Mouse (Mus musculus) CH12.LX (cell line): ENCODE data around the gene Ywhag. TPM values are rescaled to one million over a fixed set of nuclear protein-coding genes. Genes with fewer than 3 reads are reported as not detected.

ENCODE experiments used
- DNase-seq: peaks from one replicate; pipeline ENCODE4 v3.0.0-alpha.2; 2013; ENCODE audit errors: extremely low read depth
- H3K27ac ChIP-seq: 2 replicates; pipeline ENCODE4 v1.5.1; 2012; ENCODE audit warnings: low read depth, mild to moderate bottlenecking, control low read depth, moderate library complexity; ENCODE audit not compliant: insufficient read depth
- H3K27me3 ChIP-seq: replicated peaks from 2 replicates; pipeline ENCODE3; 2012; ENCODE audit warnings: inconsistent platforms
- H3K36me3 ChIP-seq, 2 experiments: replicated peaks in 1 of 2; 2 replicates each; pipeline versions ENCODE3 to v1.6.1; 2012; ENCODE audit warnings: inconsistent platforms in 1 of 2, low read length in 1 of 2, mild to moderate bottlenecking in 1 of 2, mixed read lengths in 1 of 2, moderate library complexity in 1 of 2; ENCODE audit not compliant: control insufficient read depth in 1 of 2, insufficient read depth in 1 of 2
- H3K4me1 ChIP-seq, 2 experiments: 2 replicates each; pipeline ENCODE4 v1.6.1; 2012; ENCODE audit warnings: inconsistent platforms in 1 of 2, moderate library complexity in 1 of 2; ENCODE audit not compliant: insufficient read depth in 2 of 2, control insufficient read depth in 1 of 2
- H3K4me2 ChIP-seq: 2 replicates; pipeline ENCODE4 v1.6.1; 2012; ENCODE audit warnings: low read depth, mild to moderate bottlenecking, control low read depth; ENCODE audit not compliant: poor library complexity, insufficient read depth, severe bottlenecking
- H3K4me3 ChIP-seq, 3 experiments: fragments of 150-350 bp in 1 of 3; sonication (generic) in 1 of 3; replicated peaks in 1 of 3; 2 replicates each; pipeline versions ENCODE3 to v1.5.1; 2011 to 2012; ENCODE audit warnings: low read depth in 2 of 3, low read length in 2 of 3, mild to moderate bottlenecking in 2 of 3, moderate library complexity in 2 of 3, control low read depth in 1 of 3, improper control_type of control experiment in 1 of 3, inconsistent platforms in 1 of 3, mixed read lengths in 1 of 3; ENCODE audit not compliant: poor library complexity in 1 of 3
- H3K79me2 ChIP-seq: replicated peaks from 2 replicates; pipeline ENCODE4 v1.6.1; 2012; ENCODE audit warnings: mild to moderate bottlenecking, moderate library complexity; ENCODE audit not compliant: control insufficient read depth, poor library complexity, insufficient read depth, severe bottlenecking; ENCODE audit errors: extremely low read depth
- H3K9ac ChIP-seq: 2 replicates; pipeline ENCODE4 v1.6.1; 2012; ENCODE audit warnings: low read depth, mild to moderate bottlenecking, control low read depth, moderate library complexity; ENCODE audit not compliant: insufficient read depth
- H3K9me3 ChIP-seq: replicated peaks from 2 replicates; pipeline ENCODE3; 2012; ENCODE audit warnings: low read length, inconsistent platforms, mixed read lengths
- CHD2 ChIP-seq: IDR thresholded peaks from 2 replicates; pipeline ENCODE4 v1.6.1; 2011; ENCODE audit warnings: low read length, improper control_type of control experiment
- CTCF ChIP-seq, 2 experiments: IDR thresholded peaks in 1 of 2; conservative IDR thresholded peaks in 1 of 2; 2 replicates each; pipeline ENCODE4 v1.5.1; 2011 to 2012; ENCODE audit warnings: low read depth in 2 of 2, low read length in 2 of 2, improper control_type of control experiment in 1 of 2, inconsistent platforms in 1 of 2, mild to moderate bottlenecking in 1 of 2, moderate library complexity in 1 of 2
- ETS1 ChIP-seq: conservative IDR thresholded peaks from 2 replicates; pipeline ENCODE4 v1.6.1; 2012; ENCODE audit warnings: low read depth, mild to moderate bottlenecking, inconsistent platforms, low read length, improper control_type of control experiment, moderate library complexity
- GABPA ChIP-seq: IDR thresholded peaks from 2 replicates; pipeline ENCODE4 v1.6.1; 2012; ENCODE audit warnings: low read depth, low read length, improper control_type of control experiment, inconsistent platforms; ENCODE audit not compliant: insufficient replicate concordance
- IRF4 ChIP-seq: IDR thresholded peaks from 2 replicates; pipeline ENCODE4 v1.6.1; 2014; ENCODE audit warnings: low read depth, mild to moderate bottlenecking, inconsistent platforms, low read length, improper control_type of control experiment
- KAT2A ChIP-seq: IDR thresholded peaks from 2 replicates; pipeline ENCODE4 v1.6.1; 2012; ENCODE audit warnings: low read length, improper control_type of control experiment, inconsistent platforms; ENCODE audit not compliant: insufficient replicate concordance
- MAFK ChIP-seq: IDR thresholded peaks from 2 replicates; pipeline ENCODE4 v1.6.1; 2011; ENCODE audit warnings: low read length, improper control_type of control experiment; ENCODE audit not compliant: insufficient replicate concordance
- MAZ ChIP-seq: IDR thresholded peaks from 2 replicates; pipeline ENCODE4 v1.6.1; 2012; ENCODE audit warnings: low read depth, mild to moderate bottlenecking, inconsistent platforms, low read length, improper control_type of control experiment, moderate library complexity
- MYC ChIP-seq: IDR thresholded peaks from 2 replicates; pipeline ENCODE4 v1.6.1; 2011; ENCODE audit warnings: low read depth, mild to moderate bottlenecking, improper control_type of control experiment, low read length
- NELFE ChIP-seq: IDR thresholded peaks from 2 replicates; pipeline ENCODE4 v1.6.1; 2011; ENCODE audit warnings: low read depth, low read length, improper control_type of control experiment
- NRF1 ChIP-seq: IDR thresholded peaks from 2 replicates; pipeline ENCODE4 v1.6.1; 2014; ENCODE audit warnings: low read depth, mild to moderate bottlenecking, inconsistent platforms, low read length, improper control_type of control experiment, moderate library complexity
- PAX5 ChIP-seq: IDR thresholded peaks from 2 replicates; pipeline ENCODE4 v1.6.1; 2012; ENCODE audit warnings: low read length, inconsistent platforms, mixed read lengths
- RAD21 ChIP-seq: IDR thresholded peaks from 2 replicates; pipeline ENCODE4 v1.6.1; 2011; ENCODE audit warnings: low read depth, mild to moderate bottlenecking, low read length, improper control_type of control experiment, moderate library complexity
- RCOR1 ChIP-seq: conservative IDR thresholded peaks from 2 replicates; pipeline ENCODE4 v1.6.1; 2012; ENCODE audit warnings: low read depth, mild to moderate bottlenecking, inconsistent platforms, low read length, improper control_type of control experiment
- SIN3A ChIP-seq: IDR thresholded peaks from 2 replicates; pipeline ENCODE4 v1.6.1; 2012; ENCODE audit warnings: low read length, improper control_type of control experiment, inconsistent platforms
- SMC3 ChIP-seq: IDR thresholded peaks from 2 replicates; pipeline ENCODE4 v1.6.1; 2011; ENCODE audit warnings: low read depth, low read length, improper control_type of control experiment
- TBP ChIP-seq: conservative IDR thresholded peaks from 2 replicates; pipeline ENCODE4 v1.6.1; 2011; ENCODE audit warnings: low read depth, low read length, improper control_type of control experiment
- UBTF ChIP-seq: IDR thresholded peaks from 2 replicates; pipeline ENCODE4 v1.6.1; 2012; ENCODE audit warnings: low read depth, mild to moderate bottlenecking, inconsistent platforms, low read length, improper control_type of control experiment, moderate library complexity
- USF1 ChIP-seq: IDR thresholded peaks from 2 replicates; pipeline ENCODE4 v1.6.1; 2014; ENCODE audit warnings: low read depth, mild to moderate bottlenecking, inconsistent platforms, low read length, improper control_type of control experiment
- ZNF384 ChIP-seq: IDR thresholded peaks from 2 replicates; pipeline ENCODE4 v1.6.1; 2012; ENCODE audit warnings: low read depth, low read length, improper control_type of control experiment, inconsistent platforms
- dilution Hi-C: fragments of 300-500 bp; cut with MboI; formaldehyde crosslinking; loops from 2 replicates; pipeline ENCODE4 v1.14.3; 2020; ENCODE audit warnings: low sequenced_read_pairs; ENCODE audit not compliant: extremely low pct_unique_long_range_greater_than_20kb, extremely low pct_ligation_motif_present
- in situ Hi-C: fragments of 300-500 bp; cut with MboI; formaldehyde crosslinking; loops from 3 replicates; pipeline ENCODE4 v1.14.3; 2019; ENCODE audit warnings: low sequenced_read_pairs, low pct_ligation_motif_present, low pct_unique_long_range_greater_than_20kb, mixed read lengths
- polyA plus RNA-seq: library from polyadenylated mRNA; unstranded; fragments of >175 nt; gene quantifications from 2 replicates; pipeline ENCODE4 v1.2.1, GENCODE M21; 2012; ENCODE audit warnings: low read depth; ENCODE audit not compliant: insufficient read length
- total RNA-seq, 2 experiments: library from RNA; depleted of rRNA; stranded (reverse); fragments of 300-350 nt in 1 of 2; fragments of >200 nt in 1 of 2; gene quantifications; 2 replicates each; pipeline ENCODE4 v1.2.3; 2012 to 2014

Gene Ywhag
- total and polyA plus RNA-seq, 3 experiments = 55.3 to 239 (median 77.3) TPM

GRCm38 (mm10) chr5:135879449-135880158 is 54.8 kb downstream of the Ywhag start:
- peaks cover 0 to 11% of the 10 kb centered on the region in 2 experiments; a peak in 3 of 4 replicates for H3K4me1 ChIP-seq
- no peak overlapping the region for H3K9ac ChIP-seq
- H3K4me2 ChIP-seq = no peak overlapping the region
- DNase-seq = no peak
- no peaks in the 10 kb centered on the region for H3K36me3 ChIP-seq
- no peak overlapping the region for H3K27ac ChIP-seq
- no peaks in the 10 kb centered on the region for H3K79me2 ChIP-seq
- no peak for TF ChIP-seq SIN3A
- no peak for TF ChIP-seq MAZ
- no peak for TF ChIP-seq SMC3
- TF ChIP-seq ZNF384 = no peak
- TF ChIP-seq GABPA = no peak
- no peak for TF ChIP-seq IRF4
- no peak for TF ChIP-seq USF1
- no peak for TF ChIP-seq NRF1
- no peak for TF ChIP-seq MAFK
- TF ChIP-seq, all 38 proteins: peak for 0
- peaks cover 4% of the 10 kb centered on the region for H3K27me3 ChIP-seq
- no peak overlapping the region for H3K4me3 ChIP-seq
- dilution Hi-C loops (no loop called here), in situ Hi-C loops (no loop called here)
- no peaks in the 10 kb centered on the region for H3K9me3 ChIP-seq

GRCm38 (mm10) chr5:135877831-135878231 is 56.6 kb downstream of the Ywhag start:
- Histone ChIP-seq H3K79me2 (no peaks in the 10 kb centered on the region), H3K9ac (0 out of 2 replicates have a peak overlapping the region, but pooled peaks have one; percentile 53), H3K36me3 (no peaks in the 10 kb centered on the region), H3K9me3 (no peaks in the 10 kb centered on the region), H3K4me3 (peak overlapping the region; percentile 11 to 32 (median 31)), H3K4me2 (peak overlapping the region; percentile 86), H3K27me3 (peaks cover 3% of the 10 kb centered on the region), H3K4me1 (peaks cover 2 to 20% of the 10 kb centered on the region in 2 experiments; a peak in 3 of 4 replicates), H3K27ac (no peak overlapping the region)
- in situ Hi-C loops = no loop called here
- DNase-seq = peak; percentile 64
- dilution Hi-C loops = no loop called here
- TF ChIP-seq NELFE = no peak
- no peak for TF ChIP-seq MYC
- no peak for TF ChIP-seq RCOR1
- TF ChIP-seq CTCF (conservative IDR thresholded peaks at IDR 0.05 in 1 of 2, IDR thresholded peaks at IDR 0.05 in 1 of 2; ENCODE audit: low read depth in 2 of 2, low read length in 2 of 2) = peak in 1 of 2 experiments; percentile 75; a peak in 2 of 4 replicates
- TF ChIP-seq UBTF = no peak
- 0 out of 2 replicates have a peak, but pooled peaks have one; percentile 22 for TF ChIP-seq CHD2
- TF ChIP-seq SMC3 = peak; percentile 25; the same call in 1 of the 2 replicates
- TF ChIP-seq TBP = no peak
- TF ChIP-seq RAD21 = peak; percentile 25
- no peak for TF ChIP-seq ETS1
- TF ChIP-seq MAZ = peak; percentile 65; the same call in 1 of the 2 replicates
- TF ChIP-seq PAX5 = no peak
- no peak for TF ChIP-seq KAT2A
